Mouse (Mus musculus): ENCODE measurements around the gene Rxfp1. TPM values are rescaled to one million over a fixed set of nuclear protein-coding genes. Genes with fewer than 3 reads are reported as not detected.
"Not testable (repeated sequence)": the region's sequence is repeated elsewhere in the genome, so short reads cannot be mapped to it uniquely, and the experiment has no call there.

Rxfp1 gene
- total RNA-seq (2021) = not detected
- long read RNA-seq, experiment 1 = 0 reads
- long read RNA-seq, experiment 2, partial matches to known transcripts = 0 of 1 reads
- long read RNA-seq, experiment 2, other reads (novel, unspliced or antisense) = 1 of 1 reads

DNA sequence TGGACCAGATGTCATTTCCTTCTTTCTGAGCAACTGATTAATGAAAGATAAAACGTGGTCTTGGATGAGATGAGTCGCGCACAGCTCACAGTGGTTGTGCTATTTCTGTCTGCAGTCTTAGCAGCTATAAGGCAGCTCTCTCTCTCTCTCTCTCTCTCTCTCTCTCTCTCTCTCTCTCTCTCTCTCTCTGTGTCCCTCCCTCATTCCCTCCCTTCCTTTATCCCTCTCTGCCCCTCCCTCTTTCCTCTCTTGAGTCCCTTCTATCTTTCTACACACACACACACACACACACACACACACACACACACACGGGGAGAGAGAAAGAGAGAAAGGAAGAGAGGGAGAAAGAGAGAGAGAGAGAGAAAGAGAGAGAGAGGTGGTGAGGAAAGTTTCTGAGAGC, at the start of gene Rxfp1:
Gene Rxfp1 (minus strand): TSS at position 101 of the 400 bp plus-strand sequence.
- no peak for DNase-seq
- intact Hi-C loops (cut with DNase I) = no loop called here

DNA sequence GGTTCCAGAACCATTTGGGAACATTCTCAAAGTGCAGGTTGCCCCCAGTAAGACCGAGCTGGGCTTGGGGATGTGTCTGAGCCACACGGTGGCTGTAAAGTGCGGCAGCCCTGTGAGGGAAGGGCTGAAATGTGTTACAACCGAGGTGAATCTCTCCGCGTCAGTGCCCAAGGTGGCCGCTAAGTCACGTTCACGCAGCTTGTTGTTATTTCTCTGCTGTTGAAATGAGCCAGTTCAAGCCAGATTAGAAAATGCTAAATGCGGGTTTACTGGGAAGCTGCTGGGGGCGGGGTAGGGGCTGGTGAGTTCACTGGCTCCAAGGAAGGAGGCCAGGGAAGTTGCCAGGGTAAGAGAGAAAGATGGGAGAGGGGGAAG, 46.7 kb upstream of the Rxfp1 start:
- DNase-seq = no peak
- intact Hi-C loops (cut with DNase I) = no loop called here

DNA sequence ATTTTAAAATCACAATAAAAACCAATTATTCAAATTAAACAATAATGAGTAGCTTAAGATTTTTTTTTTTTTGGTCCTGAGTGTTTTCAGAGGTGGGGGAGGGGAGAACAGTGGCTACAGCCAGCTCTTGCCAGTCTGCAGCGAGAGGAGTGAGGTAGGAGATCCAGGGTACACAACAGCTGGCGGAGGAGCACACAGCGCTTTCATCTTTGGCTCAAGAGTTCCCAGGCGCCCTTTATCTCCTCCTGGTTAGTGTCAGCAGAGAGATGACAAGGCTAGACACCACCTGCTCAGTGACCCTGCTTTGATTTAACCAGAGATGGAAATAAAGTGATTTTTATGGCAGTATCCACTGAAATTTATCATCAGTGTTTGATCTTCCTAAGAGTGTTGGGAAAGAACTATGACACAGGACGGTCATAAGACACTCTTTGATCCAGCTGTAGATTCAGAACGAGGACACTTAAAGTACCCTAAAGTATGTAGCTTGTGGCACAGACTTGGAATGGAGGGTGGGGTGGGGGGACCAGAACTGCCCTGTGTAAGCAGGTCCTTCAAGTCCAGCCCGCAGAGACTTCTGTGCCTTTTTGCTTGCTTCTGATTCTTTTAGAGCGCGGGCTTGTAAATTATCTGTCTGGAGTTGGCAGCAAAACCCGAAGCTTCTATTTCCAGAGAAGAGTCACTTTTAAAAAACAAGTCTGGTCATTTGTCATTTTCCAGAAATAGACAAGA, 46.1 kb upstream of the Rxfp1 start:
- intact Hi-C loops (cut with DNase I) = no loop called here
- DNase-seq = no peak

DNA sequence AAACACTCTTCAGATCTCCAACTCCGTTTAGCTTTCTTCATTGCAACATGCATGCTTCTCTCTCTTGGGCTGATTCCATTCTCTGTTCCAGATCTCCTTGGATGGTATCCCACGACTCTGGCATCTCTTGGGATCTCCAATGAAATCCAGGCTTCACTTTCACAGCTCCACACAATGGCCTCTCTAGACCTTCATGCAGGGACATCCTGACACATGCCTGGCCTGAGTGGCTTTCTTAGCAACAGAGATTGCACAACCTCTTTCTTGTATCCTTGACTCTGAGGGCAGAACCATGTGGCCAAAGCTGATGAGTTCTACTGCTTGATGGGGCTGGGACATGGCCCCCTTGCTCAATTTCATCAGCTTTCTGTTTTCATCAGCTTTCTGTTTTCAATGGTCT, 35.0 kb upstream of the Rxfp1 start:
- DNase-seq = no peak
- intact Hi-C loops (cut with DNase I) = no loop called here

- no peak for DNase-seq
- intact Hi-C loops (cut with DNase I) = no loop called here
Measured at GRCm38 (mm10) chr3:79753736-79754135, 16.1 kb upstream of the Rxfp1 start.

DNA sequence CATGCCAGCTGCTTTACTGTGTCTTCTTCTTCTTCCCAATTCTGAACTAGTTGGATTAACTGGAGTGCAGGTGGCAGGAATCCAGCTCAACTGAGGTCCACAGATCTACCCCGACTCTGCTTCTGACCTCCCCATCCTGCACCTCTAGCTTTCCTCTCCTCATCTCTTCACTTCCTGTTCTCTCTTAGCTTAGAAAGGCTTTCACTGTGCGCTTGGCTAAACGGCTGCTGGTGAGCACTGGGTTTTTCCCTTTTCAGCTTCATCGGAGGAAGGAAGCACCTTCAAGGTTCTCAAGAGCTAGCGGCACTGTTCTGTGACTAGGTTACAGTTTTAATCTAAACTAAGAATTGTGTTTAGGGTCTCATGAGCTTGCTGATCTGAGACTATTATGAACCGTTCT, 8.9 kb upstream of the Rxfp1 start:
- intact Hi-C loops (cut with DNase I) = loop anchor here (10.0 kb wide), 1 partner anchor 58 kb away; no protein-coding TSS in a partner anchor
- DNase-seq = no peak

DNA sequence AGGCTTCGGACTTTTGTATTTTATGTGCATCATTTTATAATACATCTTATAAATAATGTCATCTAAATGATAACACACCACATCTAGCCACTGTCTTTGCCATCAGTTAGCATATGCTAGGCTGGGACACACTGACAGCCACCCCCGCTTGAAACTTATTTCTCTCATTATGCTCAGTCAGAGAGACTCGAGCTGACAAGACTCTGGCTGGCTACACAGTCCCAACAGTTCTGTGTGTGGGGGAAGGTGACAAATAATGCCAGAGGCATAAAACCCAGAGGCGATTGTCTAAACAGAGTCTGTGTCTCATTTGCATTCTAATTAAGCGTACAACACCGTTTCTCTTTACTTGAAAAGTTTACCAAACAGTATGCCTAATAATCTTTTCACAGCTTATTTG, 7.4 kb upstream of the Rxfp1 start:
- no peak for DNase-seq
- intact Hi-C loops (cut with DNase I) = loop anchor here (10.0 kb wide), 1 partner anchor 60 kb away; no protein-coding TSS in a partner anchor

GRCm38 (mm10) chr3:79744415-79744814, 6.7 kb upstream of the Rxfp1 start:
- DNase-seq = peak in 1 of 2 experiments; percentile 8
- intact Hi-C loops (cut with DNase I) = loop anchor here (1.0 to 10.0 kb wide), 2 partner anchors 60 to 71 kb away; no protein-coding TSS in a partner anchor

DNA sequence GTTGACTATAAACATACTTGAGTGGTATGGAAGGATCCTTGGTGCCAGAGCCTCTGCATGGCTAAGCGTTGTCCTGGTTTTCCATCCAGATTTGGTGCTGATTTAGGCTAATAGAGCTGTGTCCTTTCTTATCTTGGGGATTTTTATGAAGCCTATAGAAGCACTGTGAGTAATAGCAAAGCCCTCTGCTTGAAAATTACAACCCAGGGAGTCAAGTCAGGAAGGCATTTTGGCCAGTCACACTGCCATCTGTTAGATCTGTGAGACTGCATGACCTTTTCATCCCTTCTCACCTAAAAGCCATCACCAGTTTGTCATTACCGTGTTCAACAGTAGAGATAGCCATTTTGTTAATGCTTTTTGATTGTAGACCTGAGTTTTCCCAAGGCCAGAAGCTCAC, 2.7 kb upstream of the Rxfp1 start:
- intact Hi-C loops (cut with DNase I) = loop anchor here (10.0 kb wide), 1 partner anchor 64 kb away; no protein-coding TSS in a partner anchor

DNA sequence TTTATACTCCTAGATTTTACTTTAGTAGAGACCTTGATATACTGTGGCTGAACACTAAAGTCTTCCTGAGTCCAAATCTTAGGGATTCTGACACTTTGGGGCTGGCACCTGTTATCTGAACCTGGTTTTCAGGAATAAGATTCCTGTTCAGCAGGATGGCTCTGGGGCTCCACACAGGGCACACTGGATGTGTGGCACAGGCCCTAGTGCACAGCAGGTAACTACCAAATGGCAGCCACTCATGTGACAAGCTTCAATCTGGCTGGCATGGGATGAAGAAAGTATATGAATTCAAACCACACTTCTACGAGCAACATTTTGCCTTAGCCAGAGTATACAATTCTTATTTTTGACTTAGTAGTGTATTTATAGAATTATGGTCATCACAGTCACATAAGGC, 771 bp upstream of the Rxfp1 start:
- no peak for DNase-seq
- intact Hi-C loops (cut with DNase I) = no loop called here

More for the DNA sequence above, 2.7 kb upstream of the Rxfp1 start:
- no peak for DNase-seq

- intact Hi-C loops (cut with DNase I) = no loop called here
- DNase-seq = no peak
Measured at GRCm38 (mm10) chr3:79726506-79727075, 11.1 kb downstream of the Rxfp1 start.

- intact Hi-C loops (cut with DNase I) = no loop called here
Measured at GRCm38 (mm10) chr3:79720756-79721484, 16.8 kb downstream of the Rxfp1 start.

DNA sequence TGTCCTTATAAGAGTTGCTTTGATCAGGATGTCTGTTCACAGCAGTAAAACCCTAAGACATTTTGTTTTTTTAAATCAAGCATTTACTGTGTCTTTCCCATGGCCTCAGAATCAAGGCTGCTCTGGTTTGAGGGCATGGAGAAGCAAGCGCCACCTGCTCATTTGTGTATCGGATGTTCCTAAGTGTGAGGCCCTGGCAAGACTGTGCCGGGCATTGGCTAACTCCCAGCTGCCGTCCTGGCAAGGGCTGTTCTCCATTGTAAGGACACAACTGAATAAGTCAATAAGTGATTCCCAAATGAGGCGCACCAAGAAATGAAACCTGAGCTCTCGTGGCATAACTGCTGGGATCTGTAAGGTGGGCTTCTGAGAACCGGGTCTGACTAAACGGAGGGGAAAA, 31.2 kb downstream of the Rxfp1 start:
- intact Hi-C loops (cut with DNase I) = no loop called here

More at GRCm38 (mm10) chr3:79720756-79721484, 16.8 kb downstream of the Rxfp1 start:
- DNase-seq = no peak

GRCm38 (mm10) chr3:79703135-79703534, 34.5 kb downstream of the Rxfp1 start:
- intact Hi-C loops (cut with DNase I) = no loop called here
- DNase-seq = no peak

More for the DNA sequence above, 31.2 kb downstream of the Rxfp1 start:
- no peak for DNase-seq

DNA sequence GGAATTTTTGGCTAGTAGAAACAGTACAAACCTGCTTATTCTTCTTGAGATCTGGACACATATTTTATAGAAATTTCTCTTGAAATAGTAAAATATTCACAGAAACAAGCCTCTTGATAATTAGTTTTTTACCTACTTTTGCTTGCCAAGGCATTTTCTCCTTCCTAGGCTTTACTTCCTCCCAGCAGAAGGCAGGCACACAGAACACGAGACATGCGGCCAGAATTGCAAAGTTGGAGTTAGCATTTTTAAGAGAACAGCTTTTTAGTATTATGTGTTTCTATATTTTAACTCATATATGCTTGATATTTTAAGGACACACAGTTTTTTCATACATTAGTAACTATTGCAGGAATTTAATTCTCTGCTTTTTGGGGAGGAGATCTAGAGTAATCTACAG, 45.7 kb downstream of the Rxfp1 start:
- no peak for DNase-seq
- intact Hi-C loops (cut with DNase I) = no loop called here

DNA sequence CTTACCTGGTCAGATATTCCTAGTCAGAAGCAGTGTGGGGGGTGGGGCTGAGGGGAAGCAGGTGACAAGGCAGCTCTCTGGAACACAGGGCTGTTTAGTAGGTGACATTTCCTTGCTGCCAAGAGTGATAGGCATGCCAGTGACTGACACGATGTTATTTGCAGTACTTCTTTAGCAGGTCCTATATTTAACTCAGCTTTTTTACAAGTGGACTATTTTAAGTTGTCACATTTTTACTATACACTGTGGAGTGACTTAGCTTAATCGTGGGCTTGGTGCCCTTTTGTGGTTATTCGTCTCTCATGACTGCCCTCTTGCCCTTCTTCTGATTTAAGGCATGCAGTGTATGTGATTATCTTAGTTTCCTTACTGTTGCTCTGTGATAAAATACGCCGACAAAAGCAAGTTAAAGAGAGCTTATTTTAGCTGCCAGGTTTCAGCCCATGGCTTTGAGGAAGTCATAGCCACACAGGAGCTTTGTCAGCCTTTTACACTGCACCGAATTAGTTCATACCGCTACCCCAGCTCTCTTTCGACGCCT, 47.5 kb downstream of the Rxfp1 start:
- peak; percentile 23 to 37 for DNase-seq
- intact Hi-C loops (cut with DNase I) = no loop called here

DNA sequence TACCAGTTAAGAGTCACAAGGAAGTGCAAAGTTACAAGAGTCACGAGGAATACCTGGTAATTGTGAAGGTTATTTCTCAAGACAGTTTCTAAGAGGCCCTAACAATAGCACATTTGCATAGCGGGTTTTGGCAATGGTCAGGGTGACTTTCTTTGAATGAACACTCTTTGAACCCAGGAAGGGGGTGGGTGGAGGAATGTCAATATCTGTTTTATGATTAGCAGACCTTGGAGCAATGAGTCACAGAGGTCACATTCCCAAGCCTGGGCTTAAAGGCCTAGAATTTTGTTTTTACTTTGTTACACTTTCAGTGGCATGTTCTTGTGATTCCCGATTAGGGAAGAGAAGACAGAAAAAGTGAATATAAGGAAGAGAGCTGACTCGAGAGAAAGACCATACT, 49.6 kb downstream of the Rxfp1 start:
- DNase-seq; intact Hi-C loops (cut with DNase I): not testable (repeated sequence)

DNA sequence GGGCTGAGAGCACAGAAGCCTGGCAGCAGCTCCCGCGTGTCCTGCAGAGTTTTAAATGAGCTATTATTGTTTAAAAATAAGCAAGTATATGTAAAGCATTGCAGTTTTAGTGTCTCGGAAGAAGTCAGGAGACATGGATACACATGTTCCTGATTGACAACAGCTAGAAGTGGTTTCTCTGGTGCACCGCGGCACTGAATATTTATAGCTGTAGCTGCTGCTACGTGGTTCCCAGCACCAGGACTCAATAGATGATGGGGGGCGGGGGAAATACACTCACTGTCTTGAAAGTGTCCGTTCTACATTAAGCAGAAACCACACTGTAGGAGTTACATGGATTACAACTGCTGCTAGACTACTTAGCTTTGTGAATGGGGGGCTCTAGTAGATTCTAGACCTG, 54.2 kb downstream of the Rxfp1 start:
- DNase-seq = no peak
- intact Hi-C loops (cut with DNase I) = no loop called here

DNA sequence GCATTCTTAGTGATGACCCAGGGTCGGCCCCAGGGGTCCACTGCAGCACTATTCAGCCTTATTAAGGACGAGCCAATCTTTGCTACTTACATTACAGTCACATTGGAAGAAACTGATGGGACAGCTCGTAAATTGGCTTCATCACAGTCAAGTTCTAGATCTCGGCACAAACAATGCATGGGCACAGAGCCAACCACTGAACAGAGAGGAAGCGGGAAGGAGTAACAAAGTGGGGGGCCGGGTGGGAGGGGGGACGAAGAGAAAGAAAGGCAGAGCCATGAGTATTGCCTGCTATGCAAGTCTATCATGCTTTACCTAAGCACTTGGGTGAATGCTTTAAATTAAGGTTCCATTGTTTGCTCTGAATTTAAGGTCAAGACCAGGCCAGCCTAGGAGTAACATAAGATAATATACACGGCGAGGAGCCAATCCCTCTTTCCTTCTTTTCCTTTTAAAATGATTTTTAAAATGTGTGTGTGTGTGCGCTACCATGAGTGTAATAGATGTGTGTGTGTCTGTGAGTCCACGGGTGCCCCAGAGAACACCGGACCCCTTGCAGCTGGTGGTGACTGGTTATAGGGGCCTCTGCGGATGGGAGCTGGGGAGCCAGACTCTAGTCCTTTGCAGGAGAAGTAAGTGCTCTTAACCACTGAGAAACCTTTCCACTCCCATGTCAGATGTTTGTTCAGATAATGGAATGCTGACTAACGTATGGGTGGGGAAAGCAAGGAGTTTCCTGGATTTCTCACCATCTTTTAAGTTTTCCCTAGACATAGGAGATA, 55.1 kb downstream of the Rxfp1 start:
- intact Hi-C loops (cut with DNase I) = no loop called here
- DNase-seq = no peak

- intact Hi-C loops (cut with DNase I) = no loop called here
- no peak for DNase-seq
Measured at GRCm38 (mm10) chr3:79676411-79676810, 61.3 kb downstream of the Rxfp1 start.
